Mouse (Mus musculus) heart, adult 2 months (tissue): Measurements from ENCODE around the gene 9930104L06Rik.

Source experiments
- CTCF ChIP-seq: fragments of 200-600 bp; IDR thresholded peaks from 2 replicates; pipeline ENCODE4 v1.8.1; 2022; ENCODE audit warnings: antibody characterized with exemption, mild to moderate bottlenecking, moderate library complexity
- POLR2A ChIP-seq: fragments of 200-500 bp; IDR thresholded peaks from 2 replicates; pipeline ENCODE4 v1.6.1; 2011; ENCODE audit warnings: mild to moderate bottlenecking, low read depth, low read length, control low read depth; ENCODE audit not compliant: insufficient read depth

DNA sequence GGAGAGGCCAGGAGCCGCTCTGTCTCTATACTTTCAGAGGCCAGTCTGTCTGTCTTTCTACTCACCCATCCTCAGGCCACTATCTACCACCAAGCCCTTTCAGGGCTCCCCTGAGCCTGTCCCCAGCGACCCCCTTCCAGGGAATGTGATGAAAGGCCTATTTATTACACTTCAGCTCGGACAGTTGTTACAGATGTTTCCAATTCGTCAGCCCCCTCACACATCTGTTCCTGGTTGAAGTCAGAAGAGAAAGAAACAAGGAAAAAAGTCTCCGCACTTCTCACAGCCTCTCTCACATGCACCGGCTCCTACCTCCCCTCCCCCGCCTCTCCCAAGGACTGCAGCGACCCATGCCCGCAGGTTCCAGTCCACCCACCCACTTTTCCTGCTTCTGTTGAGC is 35.5 kb downstream of the 9930104L06Rik start:
- no peak for TF ChIP-seq CTCF
- no peak for TF ChIP-seq POLR2A
